Mouse (Mus musculus): ENCODE results near the gene Pex3. TPM values are rescaled to one million over a fixed set of nuclear protein-coding genes. Genes with fewer than 3 reads are reported as not detected.

The Pex3 gene
- polyA plus RNA-seq, 1 experiment from 2014 or later, result 20.4 TPM

DNA sequence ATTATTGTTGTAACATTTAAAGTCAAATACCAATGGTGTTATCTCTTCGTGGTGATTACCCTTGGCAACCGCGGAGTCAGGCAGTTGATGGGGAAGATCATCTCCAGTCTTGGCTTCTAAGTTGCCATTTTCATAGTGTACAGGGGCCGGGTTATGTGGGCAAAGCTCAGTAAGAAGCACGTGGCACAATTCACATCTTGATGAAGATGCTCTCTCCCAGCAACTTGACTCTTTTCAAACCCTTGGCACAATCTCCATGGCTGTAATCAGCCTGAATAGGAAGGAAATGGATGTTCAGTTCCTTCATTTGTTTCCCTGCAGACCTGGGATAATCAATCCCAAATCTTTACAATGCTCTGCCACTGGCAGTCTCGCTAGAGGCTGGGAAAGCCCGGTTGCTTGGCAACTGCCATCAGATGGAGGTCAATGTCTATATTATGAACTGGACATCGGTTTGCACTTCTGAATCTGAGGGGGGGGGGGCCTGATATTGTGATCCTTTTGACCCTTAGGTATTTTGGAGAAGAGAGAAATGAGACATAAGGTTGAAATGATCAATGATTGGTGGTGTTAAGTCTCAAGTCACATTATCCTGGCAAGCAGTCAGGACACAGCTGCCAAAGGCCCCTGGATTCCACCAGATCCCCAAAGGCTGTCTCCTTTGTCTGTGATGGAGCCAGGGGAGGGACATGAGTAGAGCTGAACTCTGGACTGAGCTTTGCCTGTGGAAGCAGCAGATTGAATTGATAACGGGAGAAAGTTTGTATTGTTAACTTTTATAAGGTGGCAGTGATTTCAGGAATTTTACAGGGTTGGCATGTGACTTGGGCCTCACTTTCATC is 18.0 kb upstream of the Pex3 start:
- WGBS, result 72% methylated on average over 9 of the region's 9 CpGs
- Histone ChIP-seq H3K9me3 (replicated peaks) (no peaks in the 10 kb centered on the region), H3K9ac (no peak overlapping the region), H3K36me3 (no peaks in the 10 kb centered on the region), H3K4me3 (no peak overlapping the region), H3K27ac (ENCODE audit: poor library complexity, severe bottlenecking) (no peak overlapping the region), H3K27me3 (replicated peaks) (no peaks in the 10 kb centered on the region), H3K4me1 (replicated peaks) (0 out of 2 replicates have a peak, but pooled peaks cover 3% of the 10 kb centered on the region), H3K4me2 (no peak overlapping the region)
- ATAC-seq (ENCODE audit: insufficient number of reproducible peaks, low FRiP score), result no peak

DNA sequence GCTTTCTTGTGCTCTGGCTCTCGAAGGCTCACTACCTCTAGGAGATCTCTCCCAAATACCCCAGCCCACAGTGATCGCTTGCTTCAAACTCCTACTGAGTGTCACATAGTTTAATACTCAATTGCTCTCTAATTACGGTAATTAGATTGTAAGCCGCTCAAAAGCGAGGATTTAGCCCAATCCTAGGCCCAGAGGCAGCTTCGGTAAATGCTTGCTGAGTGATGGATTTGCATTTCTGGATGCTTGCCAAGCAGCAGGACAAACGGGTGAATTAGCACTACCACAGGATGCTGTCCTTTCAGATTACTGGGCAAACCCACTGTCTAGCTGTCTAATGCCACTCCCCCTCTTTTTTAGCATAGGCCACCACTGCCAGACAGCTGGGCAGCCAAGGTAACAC is 16.9 kb upstream of the Pex3 start:
- H3K4me2 ChIP-seq, result no peak overlapping the region
- no peak for ATAC-seq (ENCODE audit: insufficient number of reproducible peaks, low FRiP score)
- WGBS, result 44% methylated on average over 7 of the region's 7 CpGs
- H3K9ac ChIP-seq, result no peak overlapping the region
- H3K36me3 ChIP-seq, result no peaks in the 10 kb centered on the region
- peaks cover 6% of the 10 kb centered on the region; the same call in 1 of the 2 replicates for H3K4me1 ChIP-seq (replicated peaks)
- no peak overlapping the region for H3K4me3 ChIP-seq
- no peaks in the 10 kb centered on the region for H3K27me3 ChIP-seq (replicated peaks)
- H3K9me3 ChIP-seq (replicated peaks), result no peaks in the 10 kb centered on the region
- H3K27ac ChIP-seq (ENCODE audit: poor library complexity, severe bottlenecking), result no peak overlapping the region

DNA sequence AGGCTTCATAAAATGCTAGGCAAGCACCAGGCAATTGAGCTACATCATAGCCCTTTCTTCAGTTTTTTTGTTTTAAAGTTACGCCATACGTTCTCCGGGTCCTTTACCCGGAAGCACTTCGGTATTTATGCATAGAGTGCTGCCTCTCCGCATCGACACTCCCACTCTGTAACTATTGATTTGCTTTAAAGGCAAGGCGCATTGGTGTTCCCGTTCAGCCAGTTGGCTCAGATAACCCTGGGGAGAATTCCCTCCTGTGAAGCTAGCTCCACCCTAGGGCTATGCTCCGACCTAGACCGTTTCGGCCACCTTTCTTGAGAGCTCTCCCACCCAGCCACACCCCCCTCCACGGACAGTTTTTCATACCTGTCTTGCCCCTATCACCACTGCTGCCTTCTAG is 13.5 kb upstream of the Pex3 start:
- no peak overlapping the region for H3K4me2 ChIP-seq
- ATAC-seq (ENCODE audit: insufficient number of reproducible peaks, low FRiP score), result no peak
- WGBS, result 54% methylated on average over 13 of the region's 13 CpGs
- H3K27me3 ChIP-seq (replicated peaks), result no peaks in the 10 kb centered on the region
- peaks cover 9% of the 10 kb centered on the region; the same call in 1 of the 2 replicates for H3K4me1 ChIP-seq (replicated peaks)
- no peak overlapping the region for H3K9ac ChIP-seq
- no peak overlapping the region for H3K4me3 ChIP-seq
- H3K27ac ChIP-seq (ENCODE audit: poor library complexity, severe bottlenecking), result no peak overlapping the region
- peaks cover 23% of the 10 kb centered on the region for H3K36me3 ChIP-seq
- no peaks in the 10 kb centered on the region for H3K9me3 ChIP-seq (replicated peaks)

DNA sequence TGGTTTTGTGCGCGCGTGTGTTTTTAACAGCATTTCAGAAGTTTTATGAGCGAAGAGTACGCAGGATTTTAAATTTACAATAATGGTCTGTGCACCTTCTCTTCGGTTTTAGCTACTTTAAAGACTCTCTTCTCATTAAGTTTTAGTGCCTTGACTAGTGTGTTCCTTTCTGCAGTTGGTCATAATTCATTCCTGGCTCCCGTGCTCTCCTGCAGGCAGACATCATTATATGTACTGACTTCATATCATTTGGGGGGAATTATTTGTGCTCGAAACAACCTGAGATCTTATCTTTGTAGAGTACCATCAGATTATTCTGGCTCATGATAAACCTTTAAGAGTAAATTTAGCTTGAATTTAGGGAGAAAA is 12.1 kb upstream of the Pex3 start:
- Histone ChIP-seq H3K9me3 (replicated peaks) (no peaks in the 10 kb centered on the region), H3K36me3 (peaks cover 34% of the 10 kb centered on the region), H3K27me3 (replicated peaks) (no peaks in the 10 kb centered on the region), H3K4me2 (peak overlapping the region; percentile 70), H3K4me1 (replicated peaks) (peaks cover 7% of the 10 kb centered on the region; the same call in 1 of the 2 replicates), H3K9ac (no peak overlapping the region), H3K27ac (ENCODE audit: poor library complexity, severe bottlenecking) (no peak overlapping the region), H3K4me3 (peak overlapping the region; percentile 41)
- 56% methylated on average over 8 of the region's 8 CpGs for WGBS
- no peak for ATAC-seq (ENCODE audit: insufficient number of reproducible peaks, low FRiP score)

DNA sequence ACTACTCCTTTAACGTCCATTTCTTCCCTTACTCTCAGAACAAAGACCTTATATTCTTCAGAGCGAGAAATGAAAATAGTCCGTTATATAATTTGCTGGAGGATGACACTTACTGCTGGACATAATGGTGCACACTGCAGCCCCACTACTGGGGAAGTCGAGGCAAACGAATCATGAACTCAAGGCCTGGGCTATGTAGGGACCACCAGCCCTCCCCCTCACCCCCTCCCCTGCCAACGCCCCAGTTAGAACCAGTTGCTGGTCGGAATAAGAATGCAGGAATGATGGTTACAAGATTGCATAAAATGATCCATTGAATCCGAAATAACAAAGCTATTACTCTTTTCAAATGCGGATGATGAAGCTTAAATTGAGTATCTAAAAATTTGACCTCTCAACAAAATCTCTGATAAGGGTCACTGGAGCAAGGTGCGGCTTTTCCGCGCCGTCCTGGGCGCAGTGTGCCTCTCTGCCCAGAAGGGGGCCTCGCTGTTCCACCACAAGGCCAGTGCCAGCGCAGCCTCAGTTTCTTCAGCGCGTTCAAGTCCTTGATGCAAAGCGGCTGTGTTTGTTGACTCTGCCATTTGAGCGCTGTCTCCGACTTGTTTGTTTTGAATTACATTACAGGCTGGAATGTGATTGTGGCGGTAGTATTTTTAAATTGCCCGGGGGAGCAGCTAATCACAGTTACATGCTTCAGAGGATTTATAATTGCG is 11.6 kb upstream of the Pex3 start:
- 25% methylated on average over 24 of the region's 24 CpGs for WGBS
- Histone ChIP-seq H3K27ac (ENCODE audit: poor library complexity, severe bottlenecking) (no peak overlapping the region), H3K4me1 (replicated peaks) (peaks cover 6% of the 10 kb centered on the region; the same call in 1 of the 2 replicates), H3K36me3 (peaks cover 37% of the 10 kb centered on the region), H3K4me3 (peak overlapping the region; percentile 41), H3K9me3 (replicated peaks) (no peaks in the 10 kb centered on the region), H3K9ac (no peak overlapping the region), H3K27me3 (replicated peaks) (no peaks in the 10 kb centered on the region), H3K4me2 (peak overlapping the region; percentile 70)
- ATAC-seq (ENCODE audit: insufficient number of reproducible peaks, low FRiP score), result no peak

DNA sequence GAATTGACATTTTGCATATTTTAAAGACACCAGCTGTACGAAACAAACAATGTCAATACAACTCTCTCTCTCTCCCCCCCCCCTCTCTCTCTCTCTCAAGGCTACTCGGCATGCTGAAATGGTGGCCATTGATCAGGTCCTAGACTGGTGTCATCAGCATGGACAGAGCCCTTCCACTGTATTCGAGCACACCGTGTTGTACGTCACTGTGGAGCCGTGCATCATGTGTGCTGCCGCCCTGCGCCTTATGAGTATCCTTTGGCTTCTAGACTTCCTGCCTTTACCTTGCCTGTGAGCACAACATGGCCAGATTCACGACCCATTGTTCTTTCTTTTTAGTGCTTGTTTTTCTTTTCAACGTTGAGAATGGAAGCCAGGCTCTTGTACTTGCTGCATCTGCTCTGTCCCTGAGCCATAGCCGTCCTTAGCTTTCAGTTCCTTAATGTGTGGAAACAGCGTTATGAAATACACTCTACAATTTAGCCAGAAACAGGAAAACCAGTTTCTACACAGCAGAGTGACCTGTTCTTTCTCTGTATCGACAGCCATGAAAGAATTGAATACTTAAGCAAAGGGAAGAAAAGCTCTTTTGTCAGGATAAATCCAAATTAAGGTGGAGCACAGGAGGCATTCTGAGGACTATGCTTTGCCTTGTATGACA is 7.2 kb upstream of the Pex3 start:
- H3K4me3 ChIP-seq, result no peak overlapping the region
- no peaks in the 10 kb centered on the region for H3K27me3 ChIP-seq (replicated peaks)
- WGBS, result 82% methylated on average over 13 of the region's 13 CpGs
- H3K9ac ChIP-seq, result no peak overlapping the region
- H3K36me3 ChIP-seq, result peaks cover 45% of the 10 kb centered on the region
- H3K4me1 ChIP-seq (replicated peaks), result peaks cover 6% of the 10 kb centered on the region; the same call in 1 of the 2 replicates
- no peaks in the 10 kb centered on the region for H3K9me3 ChIP-seq (replicated peaks)
- no peak overlapping the region for H3K27ac ChIP-seq (ENCODE audit: poor library complexity, severe bottlenecking)
- no peak overlapping the region for H3K4me2 ChIP-seq
- ATAC-seq (ENCODE audit: insufficient number of reproducible peaks, low FRiP score), result no peak

DNA sequence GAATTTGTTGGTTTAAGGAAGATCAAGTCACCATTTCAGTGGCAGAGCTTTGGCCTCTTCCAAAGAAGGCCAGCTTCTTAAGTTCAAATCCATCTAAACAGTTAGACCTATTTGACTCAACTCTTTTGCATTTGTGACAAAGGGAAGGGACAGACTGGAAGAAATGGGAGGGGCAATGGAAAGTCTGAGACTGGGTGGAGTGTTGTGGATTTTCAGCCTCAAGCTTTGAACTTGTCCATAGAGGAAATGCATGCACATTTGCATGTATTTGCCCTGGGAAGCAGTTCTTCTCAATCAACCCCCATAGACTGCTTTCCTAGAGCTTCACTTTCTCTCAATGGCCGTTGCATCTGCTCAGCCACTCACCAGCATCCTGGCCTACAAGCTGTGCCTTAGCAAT is 1.4 kb upstream of the Pex3 start:
- no peak overlapping the region for H3K9ac ChIP-seq
- H3K4me2 ChIP-seq, result no peak overlapping the region
- H3K36me3 ChIP-seq, result peaks cover 8% of the 10 kb centered on the region
- no peak for ATAC-seq (ENCODE audit: insufficient number of reproducible peaks, low FRiP score)
- H3K4me3 ChIP-seq, result no peak overlapping the region
- H3K27ac ChIP-seq (ENCODE audit: poor library complexity, severe bottlenecking), result no peak overlapping the region
- WGBS, result 83% methylated on average over 1 of the region's 1 CpGs
- H3K27me3 ChIP-seq (replicated peaks), result no peaks in the 10 kb centered on the region
- peaks cover 5% of the 10 kb centered on the region for H3K4me1 ChIP-seq (replicated peaks)
- no peaks in the 10 kb centered on the region for H3K9me3 ChIP-seq (replicated peaks)

DNA sequence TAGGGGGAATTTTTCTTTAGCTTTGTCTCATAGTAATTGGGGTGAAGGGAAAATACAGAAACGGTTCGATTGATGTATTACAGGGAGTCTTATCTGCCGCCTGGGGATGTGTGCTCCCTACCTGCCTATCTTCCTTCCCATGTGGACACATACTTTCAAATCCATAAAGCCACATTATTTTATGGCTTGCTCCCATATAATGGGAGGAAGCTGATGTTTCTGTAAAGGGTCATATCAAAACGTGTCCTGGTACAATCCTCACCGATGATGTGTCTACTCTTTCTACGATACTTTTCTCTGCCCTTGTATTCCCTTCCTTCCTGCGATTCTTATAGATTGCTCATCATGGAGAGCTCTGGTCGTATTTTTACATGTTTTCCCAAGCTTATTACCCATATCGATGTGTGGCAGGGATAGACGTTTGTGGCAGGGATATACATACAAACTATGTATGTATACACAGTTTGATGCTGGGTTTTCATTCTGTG is 600 bp upstream of the Pex3 start:
- Histone ChIP-seq H3K4me1 (replicated peaks) (peaks cover 5% of the 10 kb centered on the region), H3K4me2 (peak overlapping the region; percentile 66), H3K36me3 (peaks cover 8% of the 10 kb centered on the region), H3K4me3 (peak overlapping the region; percentile 85), H3K9me3 (replicated peaks) (no peaks in the 10 kb centered on the region), H3K27me3 (replicated peaks) (no peaks in the 10 kb centered on the region), H3K9ac (peak overlapping the region; percentile 88), H3K27ac (ENCODE audit: poor library complexity, severe bottlenecking) (peak overlapping the region; percentile 78; the same call in 1 of the 2 replicates)
- no peak for ATAC-seq (ENCODE audit: insufficient number of reproducible peaks, low FRiP score)
- WGBS, result 28% methylated on average over 10 of the region's 10 CpGs

DNA sequence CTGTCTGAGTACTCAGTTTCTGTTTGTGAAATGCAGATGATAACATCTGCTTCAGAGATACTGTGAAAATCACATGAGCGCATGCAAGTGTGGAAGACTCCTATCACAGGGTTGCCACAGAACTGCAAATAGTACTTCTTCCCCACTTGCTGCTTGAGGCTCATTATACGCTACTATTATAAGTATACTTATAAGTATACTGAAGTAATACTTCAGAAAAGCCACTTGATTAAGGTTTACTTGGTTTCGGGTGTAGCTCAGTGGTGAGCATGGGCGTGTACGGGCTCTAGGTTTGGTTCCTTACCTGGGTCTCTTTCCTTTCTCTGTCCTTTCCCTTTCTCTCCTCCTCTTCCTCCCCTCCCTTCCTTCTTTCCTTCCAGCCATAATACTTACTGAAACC is 11.2 kb downstream of the Pex3 start:
- ATAC-seq (ENCODE audit: insufficient number of reproducible peaks, low FRiP score), result no peak
- H3K9ac ChIP-seq, result no peak overlapping the region
- no peak overlapping the region for H3K4me2 ChIP-seq
- H3K27ac ChIP-seq (ENCODE audit: poor library complexity, severe bottlenecking), result no peak overlapping the region
- no peaks in the 10 kb centered on the region for H3K9me3 ChIP-seq (replicated peaks)
- peaks cover 43% of the 10 kb centered on the region for H3K36me3 ChIP-seq
- WGBS, result 91% methylated on average over 5 of the region's 5 CpGs
- H3K4me3 ChIP-seq, result no peak overlapping the region
- no peaks in the 10 kb centered on the region for H3K4me1 ChIP-seq (replicated peaks)
- H3K27me3 ChIP-seq (replicated peaks), result no peaks in the 10 kb centered on the region

DNA sequence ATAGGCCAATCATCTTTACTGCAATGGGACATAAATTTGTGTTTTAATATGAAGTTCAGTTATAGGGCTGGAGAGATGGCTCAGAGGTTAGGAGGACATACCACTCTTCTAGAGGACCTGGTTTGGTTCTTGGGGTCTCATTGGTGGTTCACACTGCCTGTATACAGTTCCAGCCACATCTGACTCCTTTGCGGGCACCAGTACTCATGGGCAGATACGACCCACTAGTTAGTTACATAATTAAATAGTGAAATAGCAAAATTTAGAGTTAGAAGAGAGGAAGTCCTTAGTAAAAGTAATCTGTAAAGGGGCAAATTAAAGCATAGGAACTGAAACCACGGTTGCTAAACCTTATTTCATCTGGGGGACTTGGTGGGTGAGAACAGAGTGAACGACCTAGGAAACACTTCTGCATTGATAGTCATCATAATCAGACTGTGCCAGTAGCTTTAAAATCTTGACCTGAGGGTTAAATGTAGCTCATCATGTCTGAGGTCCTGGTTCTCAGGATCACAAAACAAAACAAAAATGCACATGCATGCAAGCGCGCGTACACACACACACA is 13.1 kb downstream of the Pex3 start:
- H3K4me2 ChIP-seq, result no peak overlapping the region
- peaks cover 44% of the 10 kb centered on the region for H3K36me3 ChIP-seq
- WGBS, result 89% methylated on average over 7 of the region's 7 CpGs
- H3K4me3 ChIP-seq, result no peak overlapping the region
- H3K27me3 ChIP-seq (replicated peaks), result no peaks in the 10 kb centered on the region
- H3K9ac ChIP-seq, result no peak overlapping the region
- H3K27ac ChIP-seq (ENCODE audit: poor library complexity, severe bottlenecking), result no peak overlapping the region
- no peak for ATAC-seq (ENCODE audit: insufficient number of reproducible peaks, low FRiP score)
- H3K9me3 ChIP-seq (replicated peaks), result no peaks in the 10 kb centered on the region
- H3K4me1 ChIP-seq (replicated peaks), result peaks cover 7% of the 10 kb centered on the region

DNA sequence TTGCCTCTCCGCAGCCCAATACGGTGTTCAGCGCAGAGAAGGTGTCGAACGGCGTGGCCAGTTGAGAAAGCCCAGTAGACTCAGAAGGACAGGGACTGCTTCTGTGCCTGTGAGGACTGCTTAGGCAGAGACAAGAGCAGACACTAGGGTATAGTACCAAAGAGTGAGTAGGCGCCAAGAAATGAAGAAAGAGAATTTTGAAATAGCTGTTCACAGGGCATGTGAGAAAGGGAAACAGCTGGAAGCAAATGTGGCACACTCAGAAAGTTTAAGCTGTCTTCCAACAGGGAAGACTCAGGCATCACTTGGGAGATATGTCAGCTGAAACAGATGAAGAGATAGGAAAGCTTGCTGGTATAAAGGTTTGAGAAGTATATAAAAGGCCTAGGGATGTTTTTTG is 16.2 kb downstream of the Pex3 start:
- ATAC-seq (ENCODE audit: insufficient number of reproducible peaks, low FRiP score), result no peak
- Histone ChIP-seq H3K36me3 (peaks cover 40% of the 10 kb centered on the region), H3K4me1 (replicated peaks) (peaks cover 11% of the 10 kb centered on the region), H3K9ac (no peak overlapping the region), H3K4me3 (no peak overlapping the region), H3K27me3 (replicated peaks) (no peaks in the 10 kb centered on the region), H3K4me2 (no peak overlapping the region), H3K27ac (ENCODE audit: poor library complexity, severe bottlenecking) (no peak overlapping the region), H3K9me3 (replicated peaks) (no peaks in the 10 kb centered on the region)
- 94% methylated on average over 7 of the region's 7 CpGs for WGBS
